Mouse (Mus musculus) brain, adult 2 months (tissue): ENCODE results near the gene Sfxn2.

Experiments used
- DNase-seq: peaks from one replicate; pipeline ENCODE4 v3.0.0; 2011; ENCODE audit warnings: low read depth, low spot score

Sfxn2 gene

GRCm38 (mm10) chr19:46598720-46599252, 25.6 kb downstream of the Sfxn2 start, which contains the start of gene Wbp1l:
TSS of gene Wbp1l (plus strand) at chr19:46599084.
- DNase-seq: peak; percentile 100

DNA sequence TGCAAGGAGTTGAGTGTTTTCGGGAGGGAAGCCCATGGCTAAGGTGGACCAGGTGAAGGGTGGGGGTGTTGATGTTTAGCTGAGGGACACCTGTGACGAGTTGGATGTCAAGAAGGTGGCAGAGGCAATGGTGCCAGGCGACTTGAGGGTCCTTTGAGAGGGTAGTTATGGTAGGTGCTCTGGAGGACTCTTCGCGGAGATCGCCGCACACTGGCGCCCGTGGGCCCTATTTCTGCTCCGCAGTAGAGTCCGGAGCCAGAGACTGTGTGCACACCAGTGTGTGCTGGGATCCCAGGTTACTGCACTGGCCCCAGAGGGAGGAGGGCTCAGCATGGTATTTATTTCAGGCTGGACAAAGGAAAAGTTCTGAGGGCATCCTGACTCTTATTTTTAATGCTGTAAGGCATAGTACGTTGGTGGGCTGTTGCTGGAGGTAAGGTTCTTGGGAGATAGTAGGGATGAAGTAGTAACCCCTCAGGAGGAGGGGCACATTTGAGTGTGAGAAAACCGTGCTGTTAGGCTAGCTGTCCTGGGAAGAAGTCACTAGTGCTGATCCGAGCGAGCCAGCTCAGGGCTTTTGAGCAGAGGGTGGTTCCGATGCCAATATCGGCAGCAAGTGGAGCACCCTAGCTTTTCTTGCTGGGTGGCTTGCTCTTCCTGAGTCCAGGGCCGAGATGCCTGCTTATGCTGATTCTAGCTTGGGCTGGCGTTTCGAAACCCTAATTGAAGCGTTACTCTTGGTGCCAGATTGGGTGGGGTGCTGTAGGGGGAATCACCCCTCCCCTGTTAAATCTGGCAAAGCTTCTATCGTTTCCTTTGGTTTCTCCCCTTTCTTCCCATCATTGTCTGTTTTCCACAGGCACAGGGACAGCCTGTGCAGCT, 26.5 kb downstream of the Sfxn2 start:
- no peak for DNase-seq

DNA sequence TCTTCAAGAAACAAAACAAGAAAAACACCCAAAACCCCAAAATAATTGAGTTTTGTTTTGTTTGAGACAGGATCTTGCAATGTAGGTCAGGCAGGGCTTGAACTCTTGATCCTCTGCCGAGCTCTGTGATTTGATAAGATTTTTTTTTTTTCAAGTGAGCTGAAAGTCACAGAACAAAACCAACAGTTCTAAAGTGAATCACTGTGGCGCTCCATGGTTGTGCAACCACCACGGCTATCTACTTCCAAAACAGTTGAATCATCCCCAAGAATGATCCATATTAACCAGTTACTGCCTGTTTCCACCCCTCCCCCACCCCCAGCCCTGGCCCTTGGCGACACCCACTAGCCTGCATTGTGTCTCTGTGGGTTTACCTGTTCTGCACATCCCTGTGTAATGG, 27.2 kb downstream of the Sfxn2 start:
- DNase-seq: no peak

GRCm38 (mm10) chr19:46601491-46601890, 28.3 kb downstream of the Sfxn2 start:
- no peak for DNase-seq

DNA sequence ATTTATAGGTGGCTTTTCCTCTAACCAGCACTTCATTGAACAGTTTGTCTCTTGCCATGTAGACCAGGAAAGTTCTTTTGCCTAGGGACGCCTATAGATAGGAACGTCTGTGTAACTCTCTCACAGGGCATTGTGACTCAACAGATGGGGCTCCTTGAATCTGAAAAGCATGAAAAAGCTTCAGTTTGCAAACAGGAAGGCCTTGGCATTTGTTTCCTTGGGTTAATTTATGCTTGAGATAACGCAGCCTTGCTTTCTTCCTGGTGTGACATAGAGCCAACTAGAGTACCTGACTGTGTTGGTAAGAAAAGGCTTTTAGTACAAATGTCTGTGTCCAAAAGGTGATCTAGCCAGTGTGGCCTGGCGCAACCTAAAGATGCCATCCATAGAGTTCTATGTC, 29.2 kb downstream of the Sfxn2 start:
- no peak for DNase-seq

GRCm38 (mm10) chr19:46606718-46607117, 33.6 kb downstream of the Sfxn2 start:
- DNase-seq: no peak

DNA sequence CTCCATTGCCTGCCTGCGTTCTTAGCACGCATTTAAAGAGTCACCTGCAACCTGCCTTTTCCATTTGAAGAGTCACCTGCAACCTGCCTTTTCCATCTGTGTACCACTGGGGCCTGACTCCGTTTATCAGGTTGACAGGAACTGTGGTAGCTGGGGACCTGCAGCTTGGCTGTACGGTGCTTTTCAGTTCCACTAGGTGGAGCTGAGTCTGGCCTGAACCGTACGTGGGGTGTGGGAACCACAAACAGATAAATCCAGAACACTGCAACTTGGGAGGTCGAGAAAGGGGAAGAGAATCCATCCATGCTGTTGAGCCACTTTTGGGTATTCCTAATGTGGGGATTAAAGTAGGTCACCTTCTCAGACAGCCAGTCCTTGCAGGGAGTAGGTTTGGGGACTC, 34.3 kb downstream of the Sfxn2 start:
- peak; percentile 67 for DNase-seq

GRCm38 (mm10) chr19:46608158-46608557, 35.0 kb downstream of the Sfxn2 start:
- no peak for DNase-seq

- no peak for DNase-seq
Observed at GRCm38 (mm10) chr19:46616378-46616777, 43.2 kb downstream of the Sfxn2 start.

- no peak for DNase-seq
Observed at GRCm38 (mm10) chr19:46617361-46617760, 44.2 kb downstream of the Sfxn2 start.

GRCm38 (mm10) chr19:46618322-46618721, 45.2 kb downstream of the Sfxn2 start:
- no peak for DNase-seq

DNA sequence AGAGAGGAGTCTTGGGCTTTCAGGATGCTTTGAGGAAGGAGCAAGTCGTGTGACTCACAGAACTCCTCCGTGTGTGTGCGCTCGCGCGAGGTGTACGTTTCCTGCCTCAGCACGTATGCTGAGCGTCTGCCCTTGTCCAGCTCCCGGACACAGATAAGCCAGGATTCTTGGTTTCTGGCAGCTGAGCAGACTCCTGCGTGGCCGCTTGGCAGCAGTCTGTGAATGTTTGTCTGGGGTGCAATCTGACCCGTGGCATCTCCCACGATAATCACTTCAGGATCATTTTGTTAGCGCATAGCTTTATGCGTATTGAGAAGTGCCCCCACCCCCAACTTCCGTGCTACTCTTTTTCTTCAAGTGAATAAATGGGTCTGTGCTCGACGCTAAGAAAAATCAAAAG, 45.8 kb downstream of the Sfxn2 start:
- peak; percentile 64 for DNase-seq

GRCm38 (mm10) chr19:46619518-46619917, 46.4 kb downstream of the Sfxn2 start:
- no peak for DNase-seq

DNA sequence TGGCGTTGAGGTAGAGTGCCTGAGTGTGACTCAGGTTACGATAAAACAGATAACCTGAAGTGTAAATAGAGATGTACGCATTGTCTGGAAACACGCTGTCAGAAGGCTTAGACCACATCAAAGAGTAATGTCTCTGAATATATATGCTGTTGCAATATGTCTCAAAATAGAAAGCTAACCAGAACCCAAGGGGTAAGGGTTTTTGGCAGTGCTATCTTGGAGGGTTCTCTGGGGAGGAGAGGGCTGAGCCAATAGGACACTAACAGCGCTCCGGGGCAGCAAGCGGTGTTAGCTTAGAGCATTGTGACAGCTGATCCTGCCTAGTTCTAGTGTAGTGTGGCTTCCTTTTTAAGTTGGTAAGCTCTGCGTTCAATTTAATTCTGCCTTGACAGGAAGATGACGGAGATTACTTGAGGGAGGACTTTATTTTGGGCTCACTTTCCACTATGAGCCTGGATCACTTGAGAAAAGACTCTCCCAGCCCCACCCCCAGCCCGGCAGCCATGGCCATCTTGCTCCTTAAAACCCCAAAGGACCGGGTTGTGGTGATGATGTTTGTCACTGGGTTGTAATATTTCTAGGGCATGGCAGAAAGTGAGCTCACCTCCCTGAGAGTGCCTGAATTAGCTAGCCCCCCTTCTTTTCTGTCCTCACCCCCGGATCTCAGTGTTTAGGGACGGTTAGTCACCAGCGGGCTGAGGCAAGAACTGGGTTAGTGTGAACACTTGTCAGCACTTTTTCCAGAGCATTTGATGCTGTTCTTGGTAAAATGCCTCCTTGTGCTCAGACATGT, 47.0 kb downstream of the Sfxn2 start:
- peak; percentile 88 for DNase-seq

GRCm38 (mm10) chr19:46621236-46622183, 48.3 kb downstream of the Sfxn2 start:
- DNase-seq: peak; percentile 56

GRCm38 (mm10) chr19:46622659-46623193, 49.6 kb downstream of the Sfxn2 start:
- no peak for DNase-seq

DNA sequence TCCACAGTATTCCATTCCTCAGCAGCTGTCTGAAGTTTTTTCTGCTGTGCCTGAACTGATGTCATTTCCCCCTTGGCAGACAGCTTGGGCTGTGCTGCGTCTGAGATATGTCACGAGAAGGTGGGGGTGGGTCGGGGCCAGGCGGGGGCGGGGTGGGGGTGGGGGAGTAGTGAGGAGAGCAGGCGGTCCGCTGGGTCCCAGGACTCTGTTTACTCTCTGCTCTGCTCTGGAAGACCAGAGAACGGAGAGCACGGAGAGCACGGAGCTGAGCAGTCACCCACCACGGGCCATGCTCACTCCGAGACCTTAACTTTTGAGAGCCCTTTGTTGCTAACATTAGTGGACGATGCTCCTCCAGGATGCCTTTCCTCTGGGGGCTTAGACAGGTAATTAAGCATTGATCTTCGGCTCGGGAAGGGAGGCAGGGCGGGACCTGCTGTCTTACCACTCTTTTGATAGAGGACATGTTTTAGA, 50.1 kb downstream of the Sfxn2 start:
- DNase-seq: peak; percentile 59

DNA sequence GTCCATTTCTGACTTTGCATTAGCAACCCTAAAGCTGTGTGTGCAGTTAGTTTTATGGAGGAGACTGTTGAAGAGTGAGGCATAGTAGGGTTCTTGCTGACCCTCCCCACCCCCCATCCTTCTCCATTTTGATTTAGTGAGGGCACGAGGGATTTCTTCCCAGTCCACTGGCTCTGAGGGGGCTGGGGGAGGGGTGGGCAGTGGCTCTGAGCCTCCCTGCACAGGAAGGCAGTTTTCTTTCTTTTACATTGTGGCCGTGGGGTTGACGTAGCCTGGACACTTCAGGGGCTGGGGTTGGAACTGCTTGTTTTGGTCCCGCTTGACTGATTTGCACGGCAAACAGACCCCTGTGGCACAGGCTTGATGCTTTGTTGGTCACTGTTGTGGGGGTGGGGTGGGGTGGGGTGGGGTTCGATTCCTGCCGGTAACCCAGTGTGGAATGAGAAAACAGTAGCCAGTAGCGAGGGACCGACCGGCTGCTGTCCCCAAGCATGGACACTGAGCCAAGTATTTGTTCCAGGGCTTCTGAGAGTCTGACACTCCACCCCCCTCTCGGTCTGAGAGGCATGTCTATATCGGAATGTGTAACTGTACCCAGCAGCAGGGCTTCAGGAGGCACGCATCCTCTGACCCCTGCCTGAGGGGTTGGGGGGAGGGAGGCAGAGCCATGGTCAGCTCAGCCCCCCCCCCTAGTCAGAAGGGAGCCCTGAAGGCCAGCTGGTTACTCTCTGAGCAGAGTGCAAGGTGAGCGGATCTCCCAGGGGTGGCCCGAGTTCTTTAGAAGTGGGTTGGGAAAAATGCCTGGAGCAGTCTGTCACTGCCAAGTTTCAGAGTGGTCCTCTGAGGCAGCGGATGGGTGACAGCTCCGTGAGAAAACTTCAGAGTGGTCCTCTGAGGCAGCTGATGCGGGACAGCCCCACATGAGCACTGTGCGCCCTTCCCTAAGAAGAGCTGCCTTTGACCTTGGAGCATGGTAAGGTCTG, 50.9 kb downstream of the Sfxn2 start:
- peak; percentile 51 for DNase-seq

GRCm38 (mm10) chr19:46625015-46625414, 51.9 kb downstream of the Sfxn2 start:
- DNase-seq: no peak

DNA sequence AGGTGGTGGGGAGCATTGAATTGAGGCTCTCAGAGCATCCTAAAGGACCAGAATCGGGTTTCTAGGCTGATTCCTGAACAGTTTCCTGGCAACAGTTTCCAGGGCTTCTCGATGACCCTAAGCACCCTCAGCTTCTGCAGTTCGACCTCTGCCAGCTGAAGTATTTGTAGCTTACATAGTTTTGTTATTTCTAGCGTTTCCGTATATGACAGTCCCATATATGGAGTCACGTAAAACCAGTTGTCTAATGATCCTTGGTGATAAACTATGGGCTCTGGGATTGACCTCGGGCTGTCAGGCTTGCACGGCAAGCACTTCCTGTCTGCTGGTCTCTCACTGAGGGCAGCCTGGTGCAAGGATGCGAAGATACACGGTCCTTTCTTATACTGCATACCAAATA, 52.4 kb downstream of the Sfxn2 start:
- DNase-seq: no peak
